Mouse (Mus musculus) frontal cortex, postnatal 14 days (tissue): Measurements from ENCODE around the gene Uhrf1bp1.

Source experiments
- DNase-seq, 2 experiments: peaks; one replicate each; pipeline ENCODE4 v3.0.0; 2022; ENCODE audit warnings: low spot score in 2 of 2

Uhrf1bp1 gene

DNA sequence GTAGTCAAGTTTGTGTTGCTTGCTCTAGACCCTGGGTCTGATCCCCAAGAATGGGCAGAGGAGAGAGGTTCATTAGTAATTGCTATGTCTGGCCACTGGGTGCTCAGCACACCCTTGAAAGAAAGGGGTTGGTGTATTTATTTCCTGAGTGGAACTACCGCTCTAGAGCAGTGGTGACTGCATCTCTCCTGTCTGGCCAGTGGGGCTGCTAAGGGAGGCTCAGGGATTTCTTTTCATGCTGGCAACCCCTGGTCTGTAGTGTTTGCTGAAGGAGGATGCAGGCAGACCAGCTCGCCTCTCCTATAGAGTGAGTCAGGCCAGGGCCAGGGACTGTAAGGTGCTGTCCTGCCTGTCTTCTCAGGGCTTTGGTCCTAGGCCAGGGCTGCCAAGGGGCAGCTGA lies 90.9 kb downstream of the Uhrf1bp1 start:
- DNase-seq: no peak
